Mouse (Mus musculus): ENCODE results near the gene Trak1. TPM values are rescaled to one million over a fixed set of nuclear protein-coding genes. Genes with fewer than 3 reads are reported as not detected.

The Trak1 gene
- total RNA-seq, 2 experiments from 2014 or later = 217 to 226 TPM

DNA sequence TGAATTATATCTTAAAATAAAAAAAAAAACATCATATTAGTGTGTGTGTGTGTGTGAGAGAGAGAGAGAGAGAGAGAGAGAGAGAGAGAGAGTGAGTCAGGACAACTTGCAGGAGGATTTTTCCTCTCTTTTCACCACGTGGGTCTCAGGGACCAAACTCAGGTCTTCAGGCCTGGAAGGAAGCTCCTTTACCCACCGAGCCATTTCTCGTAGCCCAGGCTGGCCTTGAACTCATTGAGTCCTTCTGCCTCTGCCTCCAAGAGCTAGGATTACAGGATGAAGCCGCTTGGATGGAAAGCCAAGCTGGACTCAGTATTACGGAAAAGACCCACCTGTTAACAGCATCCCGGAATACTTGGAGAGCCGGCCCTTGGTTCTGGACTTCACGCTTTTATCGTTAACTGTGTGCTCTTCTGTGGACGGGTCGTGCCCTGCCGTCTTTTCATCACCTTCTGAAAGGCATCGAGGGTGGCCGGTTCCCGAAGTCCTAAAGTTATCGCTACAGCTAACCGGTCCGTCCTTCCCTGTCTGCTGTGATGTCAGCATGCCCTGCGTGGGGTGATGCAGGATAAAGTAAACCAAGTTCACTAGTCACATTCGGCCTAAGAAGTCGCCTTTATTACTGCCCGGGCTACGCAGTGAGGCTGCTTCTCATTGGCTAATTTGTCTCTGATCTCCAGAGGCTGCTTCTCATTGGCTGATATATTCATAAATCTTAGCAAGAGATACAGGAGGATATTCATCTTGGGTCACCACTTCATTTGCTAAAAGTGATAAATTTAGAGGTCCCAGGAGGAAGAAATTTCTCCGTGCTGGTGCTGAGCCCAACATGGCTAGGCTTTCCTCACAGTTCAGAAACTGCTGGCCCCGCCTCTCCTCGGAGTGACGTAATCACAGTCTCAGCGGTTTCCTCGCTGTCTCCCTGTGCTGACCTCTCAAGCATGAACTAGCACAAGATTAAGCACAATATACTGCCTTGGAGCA lies 11.7 kb upstream of the Trak1 start:
- peak in 1 of 2 experiments; percentile 51 for DNase-seq (ENCODE audit: low spot score in 2 of 2)

DNA sequence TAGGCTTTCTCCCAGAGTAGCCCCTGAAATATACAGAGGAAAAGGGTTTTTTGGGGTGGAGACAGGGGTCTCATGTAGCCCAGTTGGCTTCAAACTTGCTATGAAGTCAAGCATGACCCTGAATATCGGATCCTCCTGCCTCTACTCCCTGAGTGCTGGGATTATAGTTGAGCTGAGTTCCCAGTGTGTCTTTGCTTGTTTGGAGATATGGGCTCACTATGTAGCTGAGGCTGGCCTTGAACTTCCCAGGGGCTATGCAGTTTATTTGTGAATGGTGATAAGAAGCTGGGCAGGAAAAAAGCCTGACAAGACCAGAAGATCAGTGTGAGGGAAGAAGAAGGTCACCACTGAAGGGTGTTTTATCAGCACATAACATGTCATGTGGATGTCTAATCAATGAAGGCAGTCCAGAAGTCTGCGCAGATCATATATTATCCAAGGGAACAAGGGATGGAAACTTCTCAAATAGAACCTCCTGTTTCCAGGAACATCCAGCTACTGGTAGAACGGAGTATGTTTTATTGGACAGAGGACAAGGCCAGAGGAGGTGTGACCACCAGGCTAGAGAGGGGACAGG lies 10.9 kb upstream of the Trak1 start:
- intact Hi-C loops (cut with DNase I) = no loop called here
- no peak for DNase-seq (ENCODE audit: low spot score in 2 of 2)

More for the DNA sequence above, 11.7 kb upstream of the Trak1 start:
- intact Hi-C loops (cut with DNase I) = no loop called here

DNA sequence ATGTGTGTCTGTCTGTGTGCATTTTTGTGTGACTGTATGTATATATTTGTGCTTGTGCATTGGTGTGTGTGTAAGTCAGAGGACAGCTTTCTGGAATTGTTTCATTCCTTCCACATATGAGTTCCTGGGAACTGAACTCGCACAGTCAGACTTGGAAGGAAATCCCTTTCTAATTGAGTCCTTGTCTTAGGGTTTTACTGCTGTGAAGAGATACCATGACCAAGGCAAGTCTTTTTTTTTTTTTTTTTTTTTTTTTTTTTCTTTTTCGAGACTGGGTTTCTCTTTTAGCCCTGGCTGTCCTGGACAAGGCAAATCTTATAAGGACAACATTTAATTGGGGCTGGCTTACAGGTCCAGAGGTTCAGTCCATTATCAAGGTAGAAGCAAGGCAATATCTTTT lies 6.0 kb upstream of the Trak1 start:
- intact Hi-C loops (cut with DNase I) = no loop called here
- DNase-seq (ENCODE audit: low spot score in 2 of 2) = no peak

DNA sequence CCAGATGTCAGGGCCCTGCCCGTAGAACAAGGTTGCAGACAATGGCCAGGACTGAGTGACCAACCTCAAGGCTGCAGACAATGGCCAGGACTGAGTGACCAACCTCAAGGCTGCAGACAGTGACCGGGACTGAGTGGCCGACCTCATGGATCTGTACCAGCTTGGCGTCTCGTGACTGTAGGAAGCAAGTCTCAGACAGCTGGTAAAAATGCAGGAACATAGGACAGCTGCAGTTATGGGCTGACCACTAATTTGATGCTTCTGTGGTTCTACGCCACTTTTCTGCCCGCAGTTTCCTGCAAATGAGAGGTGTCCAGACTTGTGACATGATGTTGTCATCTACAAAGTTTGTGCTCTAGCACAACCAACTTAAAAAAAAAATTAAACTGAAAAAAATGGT lies 4.1 kb upstream of the Trak1 start:
- DNase-seq (ENCODE audit: low spot score in 2 of 2) = no peak
- intact Hi-C loops (cut with DNase I) = no loop called here

DNA sequence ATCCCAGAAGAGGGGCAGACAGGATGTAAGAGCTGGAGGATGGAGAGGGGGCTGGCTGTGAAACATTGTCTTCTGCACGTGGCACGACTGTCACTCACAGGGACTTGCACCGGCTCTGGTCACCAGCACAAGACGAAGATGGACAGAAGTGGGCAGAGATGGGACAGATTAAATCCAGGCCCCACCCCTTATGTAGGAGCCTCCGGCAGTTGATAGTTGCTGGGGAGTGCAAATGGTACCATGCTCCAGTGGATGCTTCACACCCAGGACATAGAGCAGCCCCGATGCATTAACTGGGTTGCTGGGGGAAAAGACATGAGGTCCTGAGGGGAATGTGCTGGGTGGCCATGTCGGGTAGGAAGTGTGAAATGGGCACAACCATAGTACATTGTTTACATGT lies 2.1 kb upstream of the Trak1 start:
- DNase-seq (ENCODE audit: low spot score in 2 of 2) = no peak
- intact Hi-C loops (cut with DNase I) = no loop called here

DNA sequence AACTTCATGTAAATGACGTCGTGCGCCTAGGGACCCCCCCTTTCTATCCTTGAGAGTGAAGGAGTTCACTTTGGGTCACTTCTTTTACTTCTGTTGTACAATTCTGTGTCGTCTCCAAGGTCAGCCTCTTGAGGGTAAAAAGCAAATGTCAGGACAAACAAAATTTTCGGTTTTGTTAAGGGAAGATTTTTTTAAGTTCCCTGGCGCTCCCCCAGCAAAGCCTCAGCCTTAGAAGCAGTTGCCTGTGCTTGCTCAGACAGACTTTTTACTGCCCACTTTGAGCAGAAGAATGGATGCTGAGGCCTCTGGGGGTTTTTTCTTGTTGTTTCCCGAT lies 730 bp downstream of the Trak1 start:
- intact Hi-C loops (cut with DNase I) = loop anchor here (2.0 kb wide), 1 partner anchor 71 kb away; no protein-coding TSS in a partner anchor
- no peak for DNase-seq (ENCODE audit: low spot score in 2 of 2)

DNA sequence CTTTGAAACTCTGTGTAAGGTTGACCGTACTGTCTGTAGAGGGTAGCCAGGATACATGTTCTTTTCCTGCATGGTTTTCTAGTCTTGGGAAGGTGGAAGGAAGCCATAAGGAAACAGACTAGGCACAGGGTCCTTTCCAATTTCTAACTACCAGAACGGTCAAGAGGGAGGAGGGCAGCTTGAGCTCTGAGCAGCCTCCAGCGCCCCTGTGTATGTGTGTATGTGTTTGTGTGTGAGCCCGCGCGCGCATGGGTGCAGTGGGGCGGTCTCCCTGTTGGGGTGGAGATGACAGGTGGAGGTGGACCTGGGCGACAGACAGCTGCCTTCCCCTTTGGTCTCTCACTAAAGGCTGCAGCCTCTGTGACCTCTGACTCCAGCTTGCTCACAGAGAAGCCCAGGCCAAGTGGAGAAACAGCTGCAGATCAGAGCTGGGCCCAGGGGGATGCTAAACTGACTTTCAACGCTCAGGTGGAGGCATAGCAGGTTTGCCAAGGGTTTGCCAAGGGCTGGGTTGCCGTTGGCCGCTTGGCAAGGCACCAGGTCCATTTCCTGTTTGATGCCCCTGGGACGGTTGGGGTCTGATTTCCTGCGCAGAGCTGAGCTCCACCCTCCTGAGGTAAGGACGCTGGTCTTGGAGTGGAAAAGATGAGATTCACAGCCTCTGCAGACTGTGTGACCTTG lies 1.2 kb downstream of the Trak1 start:
- no peak for DNase-seq (ENCODE audit: low spot score in 2 of 2)
- intact Hi-C loops (cut with DNase I) = loop anchor here (2.0 kb wide), 1 partner anchor 70 kb away; no protein-coding TSS in a partner anchor

DNA sequence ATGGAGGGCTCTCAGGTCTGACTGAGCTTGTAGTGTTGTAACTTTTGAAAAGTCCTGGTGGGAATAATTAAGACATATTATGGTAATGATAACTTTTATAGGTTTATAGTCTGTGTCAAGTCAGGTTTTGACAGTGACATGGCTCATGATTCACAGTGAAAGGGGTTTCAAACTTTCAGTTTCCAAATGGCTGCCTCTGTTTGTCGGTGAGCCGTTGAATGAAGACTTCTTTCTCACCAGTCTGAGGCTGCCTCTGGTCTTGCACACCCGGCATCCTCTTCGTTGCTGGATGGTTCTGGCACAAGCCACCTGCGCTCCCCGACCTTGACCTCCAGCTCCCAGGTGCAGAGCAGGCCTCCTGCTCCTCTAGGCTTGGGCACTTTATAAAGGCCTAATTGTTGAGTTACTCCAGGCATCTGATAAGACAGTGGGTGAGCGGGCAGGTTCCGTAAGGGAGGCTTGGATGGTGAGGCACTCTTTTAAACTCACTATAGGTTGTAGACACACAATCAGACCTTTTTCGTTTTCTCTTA lies 2.0 kb downstream of the Trak1 start:
- intact Hi-C loops (cut with DNase I) = loop anchor here (2.0 kb wide), 1 partner anchor 70 kb away; no protein-coding TSS in a partner anchor
- DNase-seq (ENCODE audit: low spot score in 2 of 2) = no peak

DNA sequence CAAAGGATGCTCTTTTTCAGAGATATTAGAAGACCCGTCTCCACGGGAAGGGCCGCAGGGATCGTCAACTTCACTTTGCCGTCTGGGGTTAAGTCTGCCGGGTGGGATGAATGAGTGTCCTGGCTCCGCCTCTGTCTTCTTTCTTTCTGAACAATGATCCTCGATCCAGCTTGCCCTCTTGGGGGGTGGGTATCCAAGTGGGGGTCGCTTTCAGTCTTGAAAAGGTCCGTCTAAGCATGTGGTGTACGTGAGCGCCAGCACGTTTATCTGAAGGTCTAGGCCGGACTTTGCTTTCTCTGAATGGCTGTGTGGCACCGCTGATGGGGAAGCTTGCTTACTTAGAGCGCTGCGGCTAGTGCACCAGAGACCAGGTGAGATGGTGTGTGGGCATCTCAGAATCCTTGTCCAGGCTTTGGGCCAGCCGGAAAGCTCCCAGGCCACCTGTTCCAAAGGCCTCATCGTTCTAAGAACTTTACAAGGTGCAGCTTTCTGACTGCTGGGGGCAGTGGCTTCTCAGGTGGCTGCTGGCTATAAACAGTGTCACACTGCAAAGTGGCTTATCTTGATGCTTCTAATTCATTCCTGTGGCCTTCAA lies 2.8 kb downstream of the Trak1 start:
- intact Hi-C loops (cut with DNase I) = loop anchor here (2.0 kb wide), 1 partner anchor 69 kb away; no protein-coding TSS in a partner anchor
- DNase-seq (ENCODE audit: low spot score in 2 of 2) = no peak

DNA sequence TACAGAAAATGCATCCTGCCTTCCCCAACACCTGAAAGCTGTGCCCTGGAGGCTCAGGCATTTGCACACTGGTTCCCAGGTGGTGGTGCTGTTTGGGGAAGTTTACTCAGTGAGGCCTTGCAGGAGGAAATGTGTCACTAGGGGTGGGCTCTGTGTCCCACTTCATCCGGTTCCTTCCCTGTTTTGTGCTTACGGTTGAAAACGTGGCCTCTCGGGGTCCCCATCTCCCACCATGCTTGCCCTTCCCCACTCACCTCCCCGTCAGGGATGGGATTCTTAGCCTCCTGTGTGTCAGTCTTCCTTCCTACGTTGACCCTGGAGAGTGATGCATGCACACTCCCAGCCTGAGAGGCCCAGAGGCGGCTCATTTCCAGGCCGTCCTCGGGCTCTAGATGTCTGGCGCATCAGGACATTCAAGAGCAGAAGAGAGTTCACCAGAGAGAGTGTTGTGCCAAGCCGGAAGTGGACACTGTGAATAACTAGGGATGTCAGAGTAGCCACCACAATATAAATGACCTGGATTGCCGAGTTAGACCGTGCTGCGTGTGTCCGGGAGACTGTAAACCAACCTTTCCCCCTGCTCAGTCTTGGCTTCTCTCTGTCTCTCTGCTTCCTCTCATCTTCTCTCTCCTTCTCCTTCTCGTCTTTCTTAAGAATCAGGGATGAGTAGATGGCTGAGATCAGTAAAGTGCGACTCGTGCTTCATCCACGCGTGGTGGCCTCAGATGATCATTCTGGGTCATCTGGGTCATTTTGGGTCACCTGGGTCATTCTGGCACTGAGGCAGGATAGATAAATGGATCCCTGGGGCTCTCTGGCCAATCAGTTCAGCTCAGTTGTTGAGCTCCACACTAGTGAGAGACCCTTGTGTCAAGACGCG lies 4.0 kb downstream of the Trak1 start:
- DNase-seq (ENCODE audit: low spot score in 2 of 2) = no peak
- intact Hi-C loops (cut with DNase I) = no loop called here

DNA sequence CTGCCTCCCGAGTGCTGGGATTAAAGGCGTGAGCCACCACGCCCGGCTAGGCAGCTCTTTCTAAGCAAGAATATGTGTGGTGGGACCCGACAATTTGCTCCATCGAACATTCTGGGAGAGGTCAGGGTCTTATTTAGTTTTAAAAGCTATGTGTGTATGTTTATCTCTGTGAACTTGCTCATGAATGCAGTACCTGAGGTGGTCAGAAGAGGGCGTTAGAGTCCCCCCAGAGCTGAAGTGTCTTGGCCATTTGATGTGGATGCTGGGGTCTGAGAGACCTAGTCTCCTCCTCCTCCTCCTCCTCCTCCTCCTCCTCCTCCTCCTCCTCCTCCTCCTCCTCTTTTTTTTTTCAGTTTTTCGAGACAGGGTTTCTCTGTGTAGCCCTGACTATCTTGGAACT lies 5.2 kb downstream of the Trak1 start:
- DNase-seq (ENCODE audit: low spot score in 2 of 2) = peak in 1 of 2 experiments; percentile 43
- intact Hi-C loops (cut with DNase I) = no loop called here

DNA sequence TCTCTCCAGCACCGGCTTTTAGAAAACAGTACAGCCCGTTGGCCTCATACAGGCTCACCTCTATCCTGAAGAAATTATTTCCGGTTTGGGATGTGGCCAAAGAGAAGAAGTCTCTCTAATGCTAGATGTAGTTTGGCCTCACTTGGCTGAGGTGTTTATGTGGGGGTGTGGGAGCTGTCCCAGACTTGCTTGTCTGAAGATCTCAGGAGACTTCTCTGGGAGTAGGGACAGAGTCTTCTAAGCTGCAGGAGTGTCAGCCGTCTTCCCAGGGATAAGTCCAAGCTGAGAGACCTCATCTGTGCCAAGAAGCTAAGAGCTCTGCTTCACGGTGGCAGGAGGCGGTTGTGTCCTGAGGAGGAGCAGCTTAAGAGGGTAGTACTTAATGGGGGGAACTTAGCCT lies 5.8 kb downstream of the Trak1 start:
- intact Hi-C loops (cut with DNase I) = no loop called here
- no peak for DNase-seq (ENCODE audit: low spot score in 2 of 2)

DNA sequence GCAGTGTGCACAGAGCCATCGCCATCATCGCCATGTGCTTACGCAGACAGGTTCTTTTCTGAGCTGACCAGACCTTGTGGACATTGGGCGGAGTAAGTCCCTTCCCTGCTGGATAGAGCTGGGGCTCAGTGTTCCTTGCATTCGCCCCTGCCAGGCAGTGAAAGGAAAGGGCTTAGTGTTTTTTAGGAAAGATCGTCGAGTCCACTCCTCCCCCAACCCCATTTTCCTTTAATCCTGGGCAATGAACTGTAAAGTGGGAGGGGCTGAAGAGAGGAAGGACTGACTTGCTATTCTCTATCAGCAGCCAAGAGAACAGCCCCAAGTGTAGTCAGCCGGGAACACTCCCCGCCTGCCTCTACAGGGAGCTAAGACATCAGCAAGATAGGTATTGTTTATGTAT lies 6.4 kb downstream of the Trak1 start:
- no peak for DNase-seq (ENCODE audit: low spot score in 2 of 2)
- intact Hi-C loops (cut with DNase I) = no loop called here

DNA sequence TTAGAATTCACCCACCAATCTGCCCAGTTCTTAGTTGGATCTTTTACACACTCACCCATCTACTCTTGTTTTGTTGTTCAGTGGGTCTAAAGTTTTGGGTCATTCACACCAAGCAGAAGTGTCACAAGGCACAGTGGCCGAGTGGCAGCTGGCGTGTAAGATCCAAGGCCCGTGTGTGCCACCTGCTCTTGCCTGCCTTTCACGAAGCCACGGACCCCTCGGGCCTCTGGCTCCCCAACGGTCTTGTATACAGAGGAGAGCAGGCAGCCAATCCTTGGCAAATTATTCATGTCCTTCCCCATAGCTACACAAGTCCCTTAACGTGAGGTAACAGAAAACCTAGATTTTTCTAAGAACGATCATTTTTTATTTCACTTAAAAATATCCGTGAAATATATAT lies 7.2 kb downstream of the Trak1 start:
- intact Hi-C loops (cut with DNase I) = no loop called here
- no peak for DNase-seq (ENCODE audit: low spot score in 2 of 2)

DNA sequence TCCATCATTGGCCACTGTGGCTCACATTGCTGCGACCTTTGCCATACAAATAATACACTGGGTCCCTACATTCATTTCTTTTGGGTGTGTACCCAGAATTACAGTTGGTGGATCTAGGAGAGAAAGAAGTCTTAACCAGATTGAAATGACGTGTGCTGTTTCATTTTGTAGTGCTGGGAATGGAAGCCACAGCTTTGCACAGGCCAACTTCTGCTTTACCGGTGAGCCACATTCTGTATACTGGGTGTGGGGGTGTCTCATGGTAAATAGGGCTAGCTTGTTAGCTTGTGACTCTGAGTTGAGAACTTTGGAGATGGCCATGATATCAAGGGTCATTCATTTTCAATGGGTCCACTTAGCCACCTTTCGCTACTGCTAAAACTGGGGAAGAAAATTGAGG lies 8.2 kb downstream of the Trak1 start:
- intact Hi-C loops (cut with DNase I) = no loop called here
- no peak for DNase-seq (ENCODE audit: low spot score in 2 of 2)

DNA sequence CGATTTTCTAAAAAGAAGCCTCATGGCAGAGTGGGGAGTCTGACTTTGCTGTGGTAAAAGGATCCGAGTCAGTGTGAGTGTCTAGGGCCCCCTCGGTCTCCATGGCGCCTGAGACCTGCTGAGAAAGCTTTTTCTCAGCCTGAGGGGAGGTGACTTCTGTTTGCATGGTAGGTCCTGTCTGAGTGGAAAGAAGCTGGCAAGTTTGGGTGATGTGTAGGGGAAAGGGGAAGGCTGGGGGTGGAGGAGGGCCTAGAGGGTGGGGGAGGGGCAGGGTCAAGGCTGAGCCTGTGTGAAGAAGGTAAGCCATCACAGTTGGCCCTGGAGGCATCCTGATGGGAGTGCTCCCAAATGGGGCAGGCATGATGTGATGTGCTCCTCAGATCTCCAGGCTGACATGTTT lies 12.0 kb downstream of the Trak1 start:
- intact Hi-C loops (cut with DNase I) = no loop called here
- DNase-seq (ENCODE audit: low spot score in 2 of 2) = no peak

DNA sequence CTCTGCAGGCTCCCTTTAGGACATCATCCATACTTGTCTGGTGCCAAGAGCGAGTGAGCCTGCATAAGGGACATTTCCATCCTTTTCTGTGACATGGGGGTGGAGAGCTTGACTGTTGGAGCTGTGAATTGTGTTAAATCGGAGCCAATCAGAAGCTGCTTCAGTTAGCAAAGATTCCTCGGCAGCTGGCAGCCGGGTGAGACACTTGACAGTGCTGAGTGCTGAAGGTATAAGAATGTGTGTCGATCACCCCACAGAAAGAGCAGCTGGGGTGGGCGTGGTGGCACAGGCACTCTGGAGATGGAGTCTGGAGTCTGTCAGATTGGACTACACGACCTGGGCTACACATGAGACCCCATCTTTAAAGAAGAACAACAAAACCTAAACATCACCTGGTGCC lies 13.2 kb downstream of the Trak1 start:
- no peak for DNase-seq (ENCODE audit: low spot score in 2 of 2)
- intact Hi-C loops (cut with DNase I) = no loop called here

DNA sequence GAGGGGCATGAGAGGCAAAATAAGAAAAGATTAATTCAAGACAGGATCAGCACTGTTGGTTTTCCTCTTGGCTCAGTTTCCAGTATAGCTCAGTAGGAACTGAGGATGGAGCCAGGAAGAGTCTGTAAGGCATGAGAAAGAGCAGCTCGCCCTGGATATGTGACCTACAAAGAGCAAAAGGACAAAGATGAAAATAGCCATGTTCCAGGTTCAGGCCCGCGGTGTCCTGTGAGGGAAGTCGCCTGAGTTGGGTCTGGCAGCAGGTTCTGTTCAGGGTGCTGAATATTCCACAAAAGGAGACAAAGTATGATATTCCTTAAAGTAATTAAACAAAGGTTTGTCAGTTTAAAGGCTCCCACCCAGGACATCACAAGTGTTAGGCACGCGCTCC lies 14.5 kb downstream of the Trak1 start:
- no peak for DNase-seq (ENCODE audit: low spot score in 2 of 2)
- intact Hi-C loops (cut with DNase I) = no loop called here

Measured in left cerebral cortex, postnatal 14 days (tissue).